Mouse (Mus musculus) embryonic facial prominence, embryonic 11.5 days (tissue): ENCODE results near the gene Smad6. TPM values are rescaled to one million over a fixed set of nuclear protein-coding genes. Genes with fewer than 3 reads are reported as not detected.
A peak's percentile ranks its signal among the peaks of the same experiment; 100 is the strongest.

Experiments used
- ATAC-seq: fragments of 200-750 bp; cut with Nextera tagmentation; replicated peaks from 2 replicates; pipeline ENCODE4 v1.8.0; 2017; ENCODE audit warnings: low read depth; ENCODE audit not compliant: insufficient number of reproducible peaks, low FRiP score, low TSS enrichment
- DNase-seq: peaks from one replicate; pipeline ENCODE4 v3.0.0-alpha.2; 2015; ENCODE audit warnings: low spot score
- H3K27ac ChIP-seq: fragments of 300-500 bp; sonication (generic); replicated peaks from 2 replicates; pipeline ENCODE4 v1.5.1; 2014; ENCODE audit warnings: mild to moderate bottlenecking, low read depth, low read length, control low read depth
- H3K27me3 ChIP-seq: fragments of 300-500 bp; sonication (generic); 2 replicates; pipeline ENCODE4 v1.6.1; 2014; ENCODE audit warnings: mild to moderate bottlenecking, low read length, moderate library complexity, mixed read lengths; ENCODE audit not compliant: control insufficient read depth, insufficient read depth
- H3K36me3 ChIP-seq: fragments of 300-500 bp; sonication (generic); replicated peaks from 2 replicates; pipeline ENCODE4 v1.6.1; 2014; ENCODE audit warnings: low read depth, mild to moderate bottlenecking, low read length, moderate library complexity, mixed read lengths; ENCODE audit not compliant: control insufficient read depth, insufficient read depth
- H3K4me1 ChIP-seq: fragments of 300-500 bp; sonication (generic); 2 replicates; pipeline ENCODE4 v1.6.1; 2014; ENCODE audit warnings: low read length, mixed read lengths; ENCODE audit not compliant: control insufficient read depth, insufficient read depth
- H3K4me2 ChIP-seq: fragments of 300-500 bp; sonication (generic); 2 replicates; pipeline ENCODE4 v1.6.1; 2014; ENCODE audit warnings: low read depth, mild to moderate bottlenecking, control low read depth, low read length, moderate library complexity
- H3K4me3 ChIP-seq: fragments of 300-500 bp; sonication (generic); 2 replicates; pipeline ENCODE4 v1.5.1; 2014; ENCODE audit warnings: low read depth, low read length, control low read depth
- H3K9ac ChIP-seq: fragments of 300-500 bp; sonication (generic); replicated peaks from 2 replicates; pipeline ENCODE4 v1.6.1; 2014; ENCODE audit warnings: mild to moderate bottlenecking, control low read depth, low read length
- H3K9me3 ChIP-seq: fragments of 300-500 bp; sonication (generic); replicated peaks from 2 replicates; pipeline ENCODE4 v1.6.1; 2016; ENCODE audit warnings: mild to moderate bottlenecking, low read length, inconsistent platforms, mixed read lengths; ENCODE audit not compliant: control insufficient read depth
- WGBS: fragments of 180-500 bp; shearing (Covaris S2); extraction: QIAGEN DNeasy Blood & Tissue Kit; methylation state at CpG from one replicate; pipeline ENCODE4 v1.1.7; 2014; 5-methylcytosine and 5-hydroxymethylcytosine counted together
- polyA plus RNA-seq: library from polyadenylated mRNA; unstranded; fragments of >200 nt; fragmentation: Nextera tagmentation; extraction: Ambion mirVana; gene quantifications from 2 replicates; pipeline ENCODE4 v1.2.1, GENCODE M21; 2014

The Smad6 gene
- polyA plus RNA-seq, 1 experiment from 2014 or later = 9.3 TPM

- DNase-seq (no peak), ATAC-seq (no peak)
- no peak overlapping the region for H3K4me3 ChIP-seq
- H3K9ac ChIP-seq = no peak overlapping the region; the same call in 1 of the 2 replicates
- no peaks in the 10 kb centered on the region; the same call in 1 of the 2 replicates for H3K36me3 ChIP-seq
- H3K27ac ChIP-seq = 0 out of 2 replicates have a peak overlapping the region, but pooled peaks have one; percentile 3
- no peaks in the 10 kb centered on the region for H3K27me3 ChIP-seq
- no peak overlapping the region for H3K4me2 ChIP-seq
- WGBS = 88% methylated on average over 6 of the region's 6 CpGs
- H3K9me3 ChIP-seq = no peaks in the 10 kb centered on the region
- H3K4me1 ChIP-seq = peaks cover 13% of the 10 kb centered on the region
Measured at GRCm38 (mm10) chr9:63970836-63971235, 51.0 kb downstream of the Smad6 start.

DNA sequence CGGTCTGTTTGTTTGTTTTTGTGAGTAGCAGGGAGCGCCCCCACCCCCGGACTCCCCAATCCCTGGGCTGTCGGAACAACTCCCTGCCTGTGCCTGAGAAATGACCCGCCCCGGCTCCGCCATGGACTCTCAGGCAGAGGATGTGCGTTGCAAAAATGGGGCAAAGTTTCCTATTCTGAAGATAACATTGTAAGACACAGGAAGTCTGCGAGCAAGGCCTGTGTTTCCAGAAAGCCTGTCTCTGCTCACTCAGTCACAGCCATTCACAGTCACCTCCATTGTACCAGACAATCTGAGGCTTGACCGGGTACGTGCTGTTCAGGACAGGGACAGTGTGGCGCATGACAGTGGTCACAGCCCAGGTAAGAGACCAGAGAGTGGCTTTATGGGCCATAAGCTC is 51.5 kb downstream of the Smad6 start:
- Histone ChIP-seq H3K4me3 (no peak overlapping the region), H3K9me3 (no peaks in the 10 kb centered on the region), H3K9ac (no peak overlapping the region; the same call in 1 of the 2 replicates), H3K27ac (no peak overlapping the region; the same call in 1 of the 2 replicates), H3K36me3 (no peaks in the 10 kb centered on the region; the same call in 1 of the 2 replicates), H3K4me1 (peaks cover 12% of the 10 kb centered on the region), H3K27me3 (no peaks in the 10 kb centered on the region), H3K4me2 (no peak overlapping the region)
- no peak for ATAC-seq
- 73% methylated on average over 12 of the region's 12 CpGs for WGBS
- DNase-seq = no peak

GRCm38 (mm10) chr9:63969467-63969866 is 52.4 kb downstream of the Smad6 start:
- H3K36me3 ChIP-seq = no peaks in the 10 kb centered on the region; the same call in 1 of the 2 replicates
- 81% methylated on average over 10 of the region's 10 CpGs for WGBS
- no peaks in the 10 kb centered on the region for H3K9me3 ChIP-seq
- H3K4me1 ChIP-seq = peaks cover 7% of the 10 kb centered on the region
- no peak overlapping the region for H3K4me3 ChIP-seq
- no peaks in the 10 kb centered on the region for H3K27me3 ChIP-seq
- ATAC-seq (no peak), DNase-seq (no peak)
- no peak overlapping the region for H3K4me2 ChIP-seq
- no peak overlapping the region; the same call in 1 of the 2 replicates for H3K27ac ChIP-seq
- no peak overlapping the region for H3K9ac ChIP-seq

DNA sequence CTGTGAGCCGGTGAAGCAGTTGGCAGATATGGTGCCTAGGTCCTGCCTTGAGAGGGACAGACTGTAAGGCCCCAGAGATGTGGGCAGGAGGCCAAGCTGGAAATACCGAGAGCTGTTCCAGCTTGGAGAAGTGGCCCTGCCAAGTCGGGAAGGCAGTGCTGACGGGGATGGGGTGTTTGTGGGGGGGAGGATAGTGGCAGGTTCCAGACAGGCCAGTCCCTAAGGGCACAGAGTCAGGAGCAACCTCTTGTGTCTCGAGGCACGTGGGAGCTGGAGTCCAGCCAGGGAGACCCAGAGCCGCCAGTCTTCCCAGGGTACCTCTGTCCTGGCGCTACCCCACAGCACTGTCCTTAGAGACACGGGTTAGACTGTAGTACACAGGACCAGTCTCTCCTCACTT is 53.3 kb downstream of the Smad6 start:
- H3K27me3 ChIP-seq = no peaks in the 10 kb centered on the region
- H3K27ac ChIP-seq = no peak overlapping the region
- no peak overlapping the region for H3K4me3 ChIP-seq
- H3K36me3 ChIP-seq = no peaks in the 10 kb centered on the region; the same call in 1 of the 2 replicates
- no peak for DNase-seq
- 79% methylated on average over 9 of the region's 9 CpGs for WGBS
- H3K9me3 ChIP-seq = no peaks in the 10 kb centered on the region
- H3K4me1 ChIP-seq = peaks cover 4% of the 10 kb centered on the region
- ATAC-seq = no peak
- H3K4me2 ChIP-seq = no peak overlapping the region
- no peak overlapping the region for H3K9ac ChIP-seq

GRCm38 (mm10) chr9:63967408-63968172 is 54.3 kb downstream of the Smad6 start:
- H3K9ac ChIP-seq = no peak overlapping the region
- peaks cover 4% of the 10 kb centered on the region for H3K4me1 ChIP-seq
- no peak for DNase-seq
- no peaks in the 10 kb centered on the region; the same call in 1 of the 2 replicates for H3K36me3 ChIP-seq
- H3K27me3 ChIP-seq = no peaks in the 10 kb centered on the region
- no peak overlapping the region for H3K4me2 ChIP-seq
- ATAC-seq = no peak
- no peak overlapping the region for H3K27ac ChIP-seq
- 82% methylated on average over 14 of the region's 14 CpGs for WGBS
- H3K9me3 ChIP-seq = no peaks in the 10 kb centered on the region
- H3K4me3 ChIP-seq = no peak overlapping the region

- Histone ChIP-seq H3K36me3 (no peaks in the 10 kb centered on the region), H3K27ac (no peak overlapping the region), H3K9me3 (no peaks in the 10 kb centered on the region), H3K9ac (no peak overlapping the region), H3K27me3 (no peaks in the 10 kb centered on the region), H3K4me1 (peaks cover 11% of the 10 kb centered on the region), H3K4me3 (no peak overlapping the region), H3K4me2 (no peak overlapping the region)
- ATAC-seq (no peak), DNase-seq (no peak)
- 33% methylated on average over 4 of the region's 4 CpGs for WGBS
Measured at GRCm38 (mm10) chr9:63965579-63965981, 56.3 kb downstream of the Smad6 start.

GRCm38 (mm10) chr9:63961881-63962280 is 60.0 kb downstream of the Smad6 start:
- no peak overlapping the region for H3K9ac ChIP-seq
- no peaks in the 10 kb centered on the region for H3K27me3 ChIP-seq
- no peak overlapping the region for H3K27ac ChIP-seq
- peaks cover 21% of the 10 kb centered on the region for H3K4me1 ChIP-seq
- no peak overlapping the region for H3K4me3 ChIP-seq
- DNase-seq (no peak), ATAC-seq (no peak)
- H3K4me2 ChIP-seq = no peak overlapping the region
- H3K36me3 ChIP-seq = no peaks in the 10 kb centered on the region
- H3K9me3 ChIP-seq = no peaks in the 10 kb centered on the region
- 58% methylated on average over 6 of the region's 6 CpGs for WGBS

DNA sequence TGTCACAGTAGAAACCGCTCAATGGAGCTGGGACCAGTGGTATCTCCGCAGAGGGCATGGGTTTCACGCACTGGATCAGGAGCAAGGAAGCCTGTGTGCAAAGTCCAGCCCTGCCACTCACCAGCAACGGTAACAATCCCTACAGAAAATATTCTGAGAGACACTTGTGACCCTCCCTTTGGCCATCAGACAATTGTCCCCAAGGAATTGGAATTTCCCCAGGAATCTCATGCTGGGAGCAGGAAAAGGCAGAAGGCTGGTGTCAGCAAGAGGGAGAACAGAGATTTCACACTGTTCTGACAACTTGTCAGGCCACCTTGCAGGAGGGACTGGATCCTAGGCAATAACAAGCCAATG is 61.1 kb downstream of the Smad6 start:
- no peaks in the 10 kb centered on the region for H3K36me3 ChIP-seq
- DNase-seq (no peak), ATAC-seq (no peak)
- H3K9ac ChIP-seq = no peak overlapping the region; the same call in 1 of the 2 replicates
- H3K27ac ChIP-seq = peak overlapping the region; percentile 85
- H3K4me3 ChIP-seq = no peak overlapping the region
- H3K4me1 ChIP-seq = peaks cover 20% of the 10 kb centered on the region
- no peaks in the 10 kb centered on the region for H3K27me3 ChIP-seq
- peak overlapping the region; percentile 3; the same call in 1 of the 2 replicates for H3K4me2 ChIP-seq
- no peaks in the 10 kb centered on the region for H3K9me3 ChIP-seq
- 8% methylated on average over 4 of the region's 4 CpGs for WGBS
